Mouse (Mus musculus) midbrain, postnatal 0 days (tissue): ENCODE data around the gene Ggt1. TPM values are rescaled to one million over a fixed set of nuclear protein-coding genes. Genes with fewer than 3 reads are reported as not detected.

Source experiments
- ATAC-seq: fragments of 200-750 bp; cut with Nextera tagmentation; 2 replicates; pipeline ENCODE4 v1.8.0; 2017; ENCODE audit warnings: moderate number of reproducible peaks, mild to moderate bottlenecking, moderate TSS enrichment, moderate library complexity; ENCODE audit not compliant: low FRiP score
- DNase-seq: peaks from one replicate; pipeline ENCODE4 v3.0.0-alpha.2; 2015; ENCODE audit warnings: low spot score
- H3K27ac ChIP-seq: fragments of 300-500 bp; sonication (generic); 2 replicates; pipeline ENCODE4 v1.5.1; 2014; ENCODE audit warnings: low read depth, mild to moderate bottlenecking, low read length, mixed read lengths
- H3K27me3 ChIP-seq: fragments of 300-500 bp; sonication (generic); 2 replicates; pipeline ENCODE4 v1.6.1; 2014; ENCODE audit warnings: low read length, control low read depth, mixed read lengths; ENCODE audit not compliant: insufficient read depth
- H3K36me3 ChIP-seq: fragments of 300-500 bp; sonication (generic); 2 replicates; pipeline ENCODE4 v1.6.1; 2014; ENCODE audit warnings: low read length, control low read depth, mixed read lengths; ENCODE audit not compliant: insufficient read depth
- H3K4me1 ChIP-seq: fragments of 300-500 bp; sonication (generic); 2 replicates; pipeline ENCODE4 v1.6.1; 2014; ENCODE audit warnings: mild to moderate bottlenecking, control low read depth, antibody characterized with exemption, low read length, mixed read lengths; ENCODE audit not compliant: insufficient read depth
- H3K4me2 ChIP-seq: fragments of 300-500 bp; sonication (generic); 2 replicates; pipeline ENCODE4 v1.6.1; 2014; ENCODE audit warnings: low read depth, mild to moderate bottlenecking, low read length, mixed read lengths; ENCODE audit not compliant: poor library complexity, severe bottlenecking
- H3K4me3 ChIP-seq: fragments of 300-500 bp; sonication (generic); 2 replicates; pipeline ENCODE4 v1.5.1; 2014; ENCODE audit warnings: low read depth, mild to moderate bottlenecking, low read length, moderate library complexity
- H3K9ac ChIP-seq: fragments of 300-500 bp; sonication (generic); replicated peaks from 2 replicates; pipeline ENCODE4 v1.6.1; 2014; ENCODE audit warnings: mild to moderate bottlenecking, low read length, moderate library complexity, mixed read lengths; ENCODE audit not compliant: poor library complexity, severe bottlenecking
- H3K9me3 ChIP-seq: fragments of 300-500 bp; sonication (generic); 2 replicates; pipeline ENCODE4 v1.6.1; 2016; ENCODE audit warnings: low read length, control low read depth
- CTCF ChIP-seq: IDR thresholded peaks from 2 replicates; pipeline ENCODE4 v1.5.1; 2016; ENCODE audit warnings: antibody characterized with exemption, mild to moderate bottlenecking
- WGBS: fragments of 180-500 bp; shearing (Covaris S2); extraction: QIAGEN DNeasy Blood & Tissue Kit; methylation state at CpG from one replicate; pipeline ENCODE4 v1.1.7; 2014; 5-methylcytosine and 5-hydroxymethylcytosine counted together
- polyA plus RNA-seq: library from polyadenylated mRNA; unstranded; fragments of >200 nt; fragmentation: Nextera tagmentation; extraction: Ambion mirVana; gene quantifications from 2 replicates; pipeline ENCODE4 v1.2.1, GENCODE M21; 2015
- total RNA-seq: library from RNA; depleted of rRNA; stranded (reverse); fragments of >200 nt; gene quantifications from 2 replicates; pipeline ENCODE4 v1.2.3, GENCODE M21; 2014

The Ggt1 gene
- total and polyA plus RNA-seq, 2 experiments from 2014 or later = 1.0 to 1.4 TPM

DNA sequence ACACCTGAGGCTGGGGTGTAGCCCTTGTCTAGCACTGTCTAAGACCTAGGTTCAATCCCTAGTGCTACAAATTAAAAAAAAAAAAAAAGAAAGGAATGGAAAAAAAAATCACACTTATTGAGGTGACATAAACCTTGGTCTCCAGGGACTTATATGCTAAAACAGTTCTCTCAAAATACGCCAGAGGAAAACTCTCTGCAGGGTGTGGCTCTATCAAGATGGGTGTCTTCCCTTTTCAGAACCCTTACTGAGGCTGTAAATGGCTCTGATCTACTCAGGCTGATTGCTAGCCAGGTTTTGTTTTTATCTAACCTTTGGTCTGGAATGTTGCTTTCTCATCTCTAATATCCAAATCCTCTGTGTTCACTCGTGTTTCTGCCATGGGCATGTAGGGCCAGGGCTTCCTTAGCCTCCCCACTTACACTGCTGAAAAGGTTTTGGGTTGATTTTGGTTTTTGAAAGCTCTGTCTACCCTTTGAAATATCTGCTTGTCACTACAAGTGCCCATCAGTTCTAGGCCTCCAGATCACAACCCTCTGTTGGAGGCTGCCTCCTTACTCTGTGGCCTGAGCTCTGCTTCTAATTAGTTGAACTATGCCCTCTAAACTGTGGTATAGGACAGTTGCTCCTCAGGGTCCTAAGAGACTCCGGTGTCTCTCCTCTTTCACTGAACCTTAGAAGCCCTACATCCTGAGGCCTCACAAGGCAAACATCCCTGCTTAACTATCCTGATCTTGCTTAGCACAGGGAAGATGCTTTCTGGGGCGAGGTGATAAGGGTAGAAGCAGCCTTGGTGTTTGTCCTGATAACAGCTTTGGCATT, 46.0 kb upstream of the Ggt1 start:
- ATAC-seq = no peak
- no peak for DNase-seq
- Histone ChIP-seq H3K9ac (no peak overlapping the region), H3K4me3 (no peak overlapping the region), H3K27ac (0 out of 2 replicates have a peak overlapping the region, but pooled peaks have one; percentile 18), H3K4me2 (peak overlapping the region; percentile 84; the same call in 1 of the 2 replicates), H3K27me3 (no peaks in the 10 kb centered on the region), H3K9me3 (no peaks in the 10 kb centered on the region), H3K36me3 (peaks cover 13% of the 10 kb centered on the region), H3K4me1 (peaks cover 12% of the 10 kb centered on the region)
- no peak for TF ChIP-seq CTCF
- 81% methylated on average over 4 of the region's 4 CpGs for WGBS

DNA sequence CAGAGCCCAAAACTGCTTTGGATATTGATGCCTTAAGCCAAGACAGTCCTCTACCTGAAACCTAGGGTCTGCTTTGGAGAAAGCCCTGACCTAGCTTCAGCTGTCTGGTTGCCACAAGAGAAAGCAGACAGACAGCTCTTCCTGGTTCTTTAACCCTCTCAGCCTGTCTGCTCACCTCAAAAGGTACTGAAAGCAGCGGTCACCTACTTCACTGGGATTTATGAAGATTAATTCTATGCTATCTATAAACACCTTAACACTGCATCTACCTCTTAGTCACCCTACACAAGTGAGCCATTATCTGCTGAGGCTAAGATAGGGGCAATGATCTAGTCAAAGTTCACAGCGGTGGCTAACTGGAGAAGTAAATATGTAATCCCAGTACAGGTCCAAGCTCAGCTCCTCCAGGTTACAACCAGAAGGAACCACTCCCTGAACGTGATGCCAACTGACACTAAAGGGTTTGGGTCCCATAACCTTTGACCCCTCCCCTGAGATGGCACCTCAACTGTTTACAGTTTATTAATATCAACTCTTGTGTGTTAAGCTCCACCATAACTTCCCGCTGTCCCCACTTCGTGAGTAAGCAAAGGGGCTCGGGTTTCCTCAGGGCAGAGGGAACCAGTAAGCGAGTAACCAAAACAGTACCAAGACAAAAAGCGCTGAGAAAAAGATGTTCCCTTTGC, 45.2 kb upstream of the Ggt1 start:
- TF ChIP-seq CTCF = no peak
- Histone ChIP-seq H3K4me2 (peak overlapping the region; percentile 84), H3K9me3 (no peaks in the 10 kb centered on the region), H3K27ac (peak overlapping the region; percentile 92), H3K9ac (peak overlapping the region; percentile 89), H3K4me3 (peak overlapping the region; percentile 89), H3K4me1 (peaks cover 12% of the 10 kb centered on the region), H3K27me3 (no peaks in the 10 kb centered on the region), H3K36me3 (peaks cover 14% of the 10 kb centered on the region)
- DNase-seq (no peak), ATAC-seq (no peak)
- WGBS = 31% methylated on average over 8 of the region's 8 CpGs

DNA sequence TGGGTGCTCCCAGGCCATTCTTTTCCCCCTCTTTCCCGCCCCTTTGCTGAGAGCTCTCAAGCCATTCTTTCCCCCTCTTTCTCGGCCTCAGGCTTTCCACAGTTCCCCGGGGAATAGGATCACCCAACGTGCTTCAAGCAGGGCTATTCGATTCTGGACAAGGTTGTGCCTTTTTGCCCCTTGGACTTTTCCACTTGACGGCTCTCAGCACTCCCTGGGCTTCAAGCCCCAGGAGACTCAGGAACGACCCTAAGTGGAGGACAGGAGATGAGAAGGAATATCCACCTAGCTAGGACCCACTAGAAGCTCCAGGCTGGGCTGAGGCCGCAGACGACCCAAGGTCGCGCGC, 44.7 kb upstream of the Ggt1 start:
- Histone ChIP-seq H3K27me3 (no peaks in the 10 kb centered on the region), H3K9ac (peak overlapping the region; percentile 89), H3K36me3 (peaks cover 13% of the 10 kb centered on the region), H3K4me1 (peaks cover 12% of the 10 kb centered on the region), H3K4me3 (peak overlapping the region; percentile 89), H3K4me2 (peak overlapping the region; percentile 84), H3K9me3 (no peaks in the 10 kb centered on the region), H3K27ac (peak overlapping the region; percentile 92)
- ATAC-seq = no peak
- TF ChIP-seq CTCF = no peak
- DNase-seq = peak; percentile 20
- WGBS = under 1% methylated on average over 12 of the region's 12 CpGs

DNA sequence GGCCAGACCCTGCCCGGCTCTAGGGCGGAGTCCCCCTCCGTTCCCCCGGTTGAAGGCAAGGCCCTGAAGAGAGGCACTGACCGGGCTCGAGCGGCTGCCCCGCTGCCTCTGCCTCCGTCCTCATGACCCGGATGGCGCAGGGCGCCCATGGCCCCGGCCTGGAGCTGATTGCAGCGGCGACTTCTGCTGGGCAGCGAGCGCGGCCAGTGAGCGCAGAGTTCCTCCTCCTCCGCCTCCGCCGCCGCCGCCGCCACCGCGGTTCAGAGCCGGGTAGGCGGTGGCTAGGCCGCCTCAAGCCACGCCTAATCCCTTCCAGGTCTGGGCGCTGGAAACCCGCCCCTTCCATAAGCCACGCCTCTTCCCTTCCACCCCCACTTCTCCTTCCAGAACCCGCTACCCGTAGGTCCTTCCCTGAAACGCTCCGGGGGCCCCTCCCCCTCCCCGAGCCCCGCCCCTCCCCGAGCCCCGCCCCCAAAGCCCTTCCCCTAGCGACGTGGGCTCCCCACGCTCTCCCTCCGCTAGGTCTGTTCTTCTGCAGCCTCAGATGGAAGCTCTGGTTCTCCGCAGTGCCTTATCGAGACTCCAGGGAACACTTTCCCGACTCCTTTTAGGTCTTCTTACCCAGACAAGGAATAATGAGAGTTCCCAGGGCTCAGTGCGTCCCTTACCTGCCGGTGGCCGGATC, 44.2 kb upstream of the Ggt1 start, which contains the start of gene Snrpd3:
Gene Snrpd3, plus strand, starts transcription at position 479 of the 685 bp plus-strand sequence.
- under 1% methylated on average over 45 of the region's 52 CpGs for WGBS
- Histone ChIP-seq H3K27ac (peak within 1 kb of the TSS; percentile 92), H3K27me3 (no peaks in the 10 kb centered on the region), H3K9me3 (no peaks in the 10 kb centered on the region), H3K9ac (peak within 1 kb of the TSS; percentile 89), H3K4me2 (peak within 1 kb of the TSS; percentile 84), H3K4me3 (peak within 1 kb of the TSS; percentile 89), H3K4me1 (peaks cover 12% of the 10 kb centered on the region), H3K36me3 (peaks cover 12% of the 10 kb centered on the region)
- DNase-seq = peak; percentile 98
- ATAC-seq = peak; percentile 94
- no peak for TF ChIP-seq CTCF

DNA sequence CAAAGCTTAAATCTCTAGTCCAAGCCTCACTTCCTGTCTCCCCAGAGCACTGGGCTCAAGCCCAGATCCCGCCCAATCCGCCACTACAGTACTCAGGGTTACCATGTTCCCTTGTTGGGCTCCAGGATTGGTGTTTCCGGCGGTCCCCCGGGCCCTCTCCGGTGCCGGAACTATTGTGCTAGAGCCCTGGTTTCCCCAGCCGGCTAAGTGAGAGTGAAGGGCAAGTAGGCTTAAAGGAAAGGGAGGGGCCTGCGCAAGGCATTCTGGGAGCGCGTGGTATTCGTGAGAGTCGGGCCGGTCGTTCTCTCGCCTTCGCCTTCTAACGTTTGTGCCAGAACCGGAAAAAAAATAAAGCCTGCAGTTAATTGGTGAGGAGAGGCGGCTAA, 43.7 kb upstream of the Ggt1 start, which contains the start of gene Gucd1:
Gene Gucd1, minus strand, starts transcription at position 215 of the 386 bp plus-strand sequence.
- peak within 1 kb of the TSS; percentile 84 for H3K4me2 ChIP-seq
- peak within 1 kb of the TSS; percentile 89 for H3K9ac ChIP-seq
- H3K27me3 ChIP-seq = no peaks in the 10 kb centered on the region
- H3K36me3 ChIP-seq = peaks cover 12% of the 10 kb centered on the region
- no peaks in the 10 kb centered on the region for H3K9me3 ChIP-seq
- peak within 1 kb of the TSS; percentile 92 for H3K27ac ChIP-seq
- ATAC-seq (peak; percentile 95), DNase-seq (peak; percentile 98)
- peaks cover 12% of the 10 kb centered on the region for H3K4me1 ChIP-seq
- TF ChIP-seq CTCF = peak; percentile 25; the same call in 1 of the 2 replicates
- WGBS = under 1% methylated on average over 20 of the region's 20 CpGs
- H3K4me3 ChIP-seq = peak within 1 kb of the TSS; percentile 89
